Mouse (Mus musculus): ENCODE measurements around the gene Cgnl1. TPM values are rescaled to one million over a fixed set of nuclear protein-coding genes. Genes with fewer than 3 reads are reported as not detected.

The Cgnl1 gene
- polyA plus RNA-seq, 1 experiment = 2.8 TPM

DNA sequence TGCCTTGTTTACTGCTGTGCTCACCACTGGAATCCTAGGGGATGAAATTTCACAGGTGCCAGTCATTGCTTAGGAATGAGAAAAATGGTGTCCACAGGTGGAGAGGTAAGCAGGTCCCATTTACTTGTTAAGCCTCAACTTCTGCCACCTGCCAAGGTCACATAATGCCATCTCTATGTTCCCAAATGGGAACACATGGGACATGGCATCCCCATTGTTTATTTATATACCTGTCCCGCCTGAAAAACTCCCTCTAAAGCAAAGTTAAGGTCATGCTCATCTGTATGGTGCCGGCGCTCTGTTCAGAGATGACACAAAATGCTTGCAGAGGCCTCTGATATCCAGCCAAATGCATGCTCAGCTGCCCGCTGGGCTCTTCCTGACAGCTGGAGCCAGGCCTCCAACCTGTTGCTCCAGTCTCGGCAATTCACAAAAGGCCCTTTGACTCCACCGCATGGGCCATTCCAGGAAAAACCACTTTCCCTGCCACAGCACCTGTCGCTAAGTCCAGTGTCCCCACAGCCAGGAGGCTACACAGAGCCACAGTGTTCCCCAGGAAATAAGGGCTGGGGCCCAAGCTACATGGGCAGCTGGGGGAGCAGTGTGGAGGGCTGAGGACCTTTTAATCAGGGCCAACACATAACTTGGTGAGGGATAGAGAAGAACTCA is 192.4 kb downstream of the Cgnl1 start:
- TF ChIP-seq CTCF (IDR thresholded peaks at IDR 0.05; ENCODE audit: borderline replicate concordance, control insufficient read depth, extremely low read depth, insufficient read depth, low read length, poor library complexity) = no peak
- TF ChIP-seq POLR2A (IDR thresholded peaks at IDR 0.05; ENCODE audit: control insufficient read depth, extremely low read depth, insufficient read depth, low read length, poor library complexity) = no peak
- Histone ChIP-seq H3K27ac (ENCODE audit: control insufficient read depth, insufficient read depth, low read length) (no peak overlapping the region), H3K4me1 (replicated peaks; ENCODE audit: control insufficient read depth, insufficient read depth, low read length) (no peaks in the 10 kb centered on the region; the same call in 1 of the 2 replicates), H3K4me3 (ENCODE audit: control insufficient read depth, insufficient read depth, low read length) (no peak overlapping the region), H3K27me3 (ENCODE audit: control insufficient read depth, insufficient read depth, low read length) (no peaks in the 10 kb centered on the region), H3K36me3 (ENCODE audit: control insufficient read depth, insufficient read depth, low read length) (peaks cover 15% of the 10 kb centered on the region; the same call in 1 of the 2 replicates)
- WGBS = 64% methylated on average over 7 of the region's 7 CpGs
- no peak for DNase-seq

Other genes with a start within 250 kb of the Cgnl1 start
- 4.3 and 9.6 TPM in 2 replicates for gene Myzap, start 179.2 kb downstream of the Cgnl1 start, polyA plus RNA-seq (2012; rRNA removed)

Measured in thymus, adult 2 months (tissue).